Mouse (Mus musculus) thymus, adult 2 months (tissue): ENCODE results near the gene Gm7137.

Source experiments
- CTCF ChIP-seq: fragments of 200-500 bp; IDR thresholded peaks from 2 replicates; pipeline ENCODE4 v1.5.1; 2012; ENCODE audit warnings: mild to moderate bottlenecking, control low read depth, low read length, moderate library complexity, borderline replicate concordance; ENCODE audit not compliant: control insufficient read depth, poor library complexity, insufficient read depth; ENCODE audit errors: extremely low read depth
- POLR2A ChIP-seq: fragments of 200-500 bp; IDR thresholded peaks from 2 replicates; pipeline ENCODE4 v1.6.1; 2012; ENCODE audit warnings: mild to moderate bottlenecking, low read length, control low read depth, moderate library complexity; ENCODE audit not compliant: control insufficient read depth, poor library complexity, insufficient read depth; ENCODE audit errors: extremely low read depth

- TF ChIP-seq CTCF (no peak), POLR2A (no peak)
Observed at GRCm38 (mm10) chr10:77826951-77827350, 39.0 kb upstream of the Gm7137 start, which contains the start of gene Krtap10-4.
